Mouse (Mus musculus) cortical plate, adult 2 months (tissue): ENCODE data around the gene Fam20a.

ENCODE experiments used
- CTCF ChIP-seq: fragments of 200-500 bp; IDR thresholded peaks from 2 replicates; pipeline ENCODE4 v1.5.1; 2011; ENCODE audit warnings: mild to moderate bottlenecking, control low read depth, low read length; ENCODE audit not compliant: insufficient read depth; ENCODE audit errors: extremely low read depth
- POLR2A ChIP-seq: fragments of 200-500 bp; IDR thresholded peaks from 2 replicates; pipeline ENCODE4 v1.6.1; 2011; ENCODE audit warnings: mild to moderate bottlenecking, low read length, control low read depth; ENCODE audit not compliant: insufficient read depth; ENCODE audit errors: extremely low read depth

DNA sequence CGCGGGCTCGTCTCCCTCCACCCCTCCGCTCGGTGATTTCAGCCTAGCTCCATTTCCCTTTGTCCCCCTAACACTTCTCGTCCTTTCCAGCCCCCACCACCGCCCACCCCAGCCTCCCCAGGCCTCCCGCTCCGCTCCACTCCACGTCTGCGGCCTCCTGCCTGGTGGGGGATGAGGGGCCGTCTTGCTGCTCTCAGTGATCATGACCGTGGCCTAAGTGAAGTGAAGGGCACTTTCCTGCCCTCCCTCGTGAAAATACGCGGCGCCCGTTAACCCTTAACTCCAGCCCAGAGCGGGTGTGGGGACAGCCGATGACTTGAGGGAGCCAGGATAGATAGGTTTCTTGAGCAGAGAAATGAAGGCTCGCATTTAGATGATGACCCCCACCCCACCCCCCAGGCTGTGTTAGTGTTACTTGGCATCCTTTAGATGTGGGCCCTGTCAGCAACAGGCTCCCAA is 70.5 kb downstream of the Fam20a start:
- TF ChIP-seq CTCF (no peak), POLR2A (no peak)
